Mouse (Mus musculus): Measurements from ENCODE around the gene Erbin. TPM values are rescaled to one million over a fixed set of nuclear protein-coding genes. Genes with fewer than 3 reads are reported as not detected.

Gene Erbin
- polyA plus RNA-seq, 1 experiment: 87.0 TPM

DNA sequence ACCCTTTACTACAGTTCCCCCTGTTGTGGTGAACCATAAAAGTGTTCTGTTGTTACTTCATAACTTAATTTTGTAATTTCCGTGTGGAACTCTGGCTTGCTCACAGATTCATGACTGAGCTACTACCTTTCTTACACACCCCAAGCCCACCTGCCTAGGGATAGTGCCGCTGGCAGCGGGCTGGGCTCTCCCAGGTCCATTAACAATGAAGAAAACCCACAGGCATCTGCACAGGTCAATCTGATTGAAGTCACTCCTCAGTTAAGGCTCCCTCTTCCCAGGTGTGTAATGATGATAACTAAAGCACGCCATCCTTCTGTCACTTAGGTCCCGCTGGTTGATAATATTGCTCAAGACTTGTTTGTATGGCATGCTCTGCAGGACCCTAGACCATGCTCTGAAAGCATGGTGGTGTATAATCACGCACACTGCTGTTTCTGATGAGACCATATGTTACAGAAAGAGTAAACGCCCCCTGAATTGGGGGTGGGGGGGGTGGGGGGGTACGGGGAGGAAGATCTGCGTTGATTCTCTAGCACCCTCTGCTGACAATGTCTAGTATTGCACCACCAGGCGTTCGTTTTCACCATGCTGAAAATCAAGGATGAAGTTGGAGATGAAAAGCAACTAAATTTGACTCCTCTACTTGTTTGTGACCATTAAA, 140.3 kb downstream of the Erbin start:
- no peaks in the 10 kb centered on the region for H3K4me1 ChIP-seq (ENCODE audit: control insufficient read depth, insufficient read depth, low read length)
- no peak overlapping the region for H3K4me3 ChIP-seq (ENCODE audit: insufficient read depth, low read length)
- TF ChIP-seq CTCF (IDR thresholded peaks at IDR 0.05; ENCODE audit: low read depth, low read length): peak; percentile 74
- no peak for TF ChIP-seq POLR2A (IDR thresholded peaks at IDR 0.05; ENCODE audit: borderline replicate concordance, low read depth, low read length)
- H3K27ac ChIP-seq (ENCODE audit: insufficient read depth, low read depth, low read length): no peak overlapping the region

DNA sequence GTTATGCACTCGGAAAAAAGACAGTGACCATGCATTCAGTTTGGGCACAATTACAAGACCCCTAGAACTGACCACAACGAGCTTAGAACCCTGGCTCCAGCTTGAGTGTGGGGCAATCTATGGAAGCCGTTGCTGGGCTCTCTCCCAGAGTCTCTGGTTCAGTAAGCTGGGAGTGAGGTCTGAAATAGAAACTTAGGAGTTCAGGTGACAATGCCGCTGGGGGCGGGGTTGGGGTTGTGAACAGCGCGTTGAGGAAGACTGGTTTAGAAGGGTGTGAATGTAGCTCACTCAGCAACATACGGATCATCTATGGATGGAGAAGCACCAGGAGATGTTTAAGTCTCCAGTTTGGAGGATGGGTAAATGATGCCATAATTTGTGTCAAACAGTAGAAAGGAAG, 143.2 kb downstream of the Erbin start:
- no peak for TF ChIP-seq CTCF (IDR thresholded peaks at IDR 0.05; ENCODE audit: low read depth, low read length)
- TF ChIP-seq POLR2A (IDR thresholded peaks at IDR 0.05; ENCODE audit: borderline replicate concordance, low read depth, low read length): no peak
- Histone ChIP-seq H3K4me1 (ENCODE audit: control insufficient read depth, insufficient read depth, low read length) (peaks cover 4% of the 10 kb centered on the region), H3K27ac (ENCODE audit: insufficient read depth, low read depth, low read length) (no peak overlapping the region), H3K4me3 (ENCODE audit: insufficient read depth, low read length) (no peak overlapping the region)

DNA sequence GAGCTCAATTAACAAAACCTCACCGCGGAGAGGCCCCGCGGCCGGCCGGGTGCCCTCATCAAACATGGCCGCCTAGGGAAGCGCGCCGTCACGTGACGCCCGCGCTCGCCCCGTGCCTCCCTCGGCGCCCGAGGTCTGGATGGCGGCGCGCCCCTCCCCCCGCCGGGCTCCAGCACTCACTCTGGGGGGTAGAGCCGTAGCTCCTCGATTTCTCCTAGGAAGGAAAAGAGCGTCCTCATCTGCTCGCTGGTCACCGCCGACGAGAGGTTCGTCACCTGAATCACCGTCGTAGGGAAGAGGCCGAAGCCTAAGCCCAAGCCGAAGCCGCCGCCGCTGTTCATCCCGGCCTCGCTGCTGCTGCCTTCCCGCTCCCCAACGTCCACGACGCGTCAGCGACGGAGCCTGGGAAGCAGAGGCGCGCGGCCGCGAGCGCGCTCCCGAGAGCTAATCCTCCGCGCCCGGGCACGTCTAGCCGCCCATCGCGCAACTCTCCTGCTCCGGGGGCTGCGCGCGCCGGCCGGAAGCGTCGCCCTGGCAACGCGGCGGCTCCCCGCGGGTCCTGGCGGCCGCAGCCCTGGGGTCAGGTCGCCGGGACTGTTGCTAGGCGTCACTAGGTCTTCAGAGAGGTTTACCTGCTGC, 146.1 kb downstream of the Erbin start, which contains the start of gene Srek1:
Gene Srek1 (minus strand): TSS at position 490 of the 639 bp plus-strand sequence.
- Histone ChIP-seq H3K27ac (ENCODE audit: insufficient read depth, low read depth, low read length) (peak within 1 kb of the TSS; percentile 93), H3K4me3 (ENCODE audit: insufficient read depth, low read length) (peak within 1 kb of the TSS; percentile 91), H3K4me1 (ENCODE audit: control insufficient read depth, insufficient read depth, low read length) (peaks cover 10% of the 10 kb centered on the region)
- TF ChIP-seq POLR2A (IDR thresholded peaks at IDR 0.05; ENCODE audit: borderline replicate concordance, low read depth, low read length): no peak

DNA sequence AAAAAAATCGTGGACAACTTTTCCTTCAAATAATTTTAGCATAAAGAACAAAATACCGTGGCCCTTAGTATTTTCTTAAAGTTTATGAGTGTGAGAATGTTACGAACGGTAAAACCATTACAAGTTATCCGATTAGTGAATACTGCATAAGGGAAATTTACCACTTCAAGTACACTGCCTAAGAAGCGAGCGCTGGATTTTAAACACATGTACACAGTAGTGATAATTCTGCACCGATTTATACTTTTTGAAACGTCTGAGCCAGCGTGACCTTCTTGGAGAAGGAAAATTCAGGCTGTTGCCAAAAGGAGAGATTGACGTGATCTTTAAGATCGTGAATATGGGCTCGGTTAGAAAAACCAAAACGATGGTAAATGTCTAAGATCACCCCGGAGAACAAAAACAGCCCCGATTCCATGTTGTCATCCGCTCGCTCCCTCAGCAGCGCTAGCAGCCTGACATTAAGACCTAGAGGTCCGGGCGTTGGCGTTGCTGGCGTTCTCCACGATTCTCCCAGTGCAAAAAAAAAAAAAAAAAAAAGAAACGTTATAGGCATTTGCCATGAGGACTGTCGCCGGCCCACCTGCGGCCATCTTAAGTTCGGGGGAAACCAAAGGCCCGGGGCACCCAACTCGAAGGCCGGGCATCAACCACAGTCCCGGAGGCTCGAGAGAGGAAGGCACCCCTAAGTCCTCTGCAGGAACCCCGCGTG, 146.8 kb downstream of the Erbin start:
- peak overlapping the region; percentile 93 for H3K27ac ChIP-seq (ENCODE audit: insufficient read depth, low read depth, low read length)
- H3K4me3 ChIP-seq (ENCODE audit: insufficient read depth, low read length): peak overlapping the region; percentile 91
- TF ChIP-seq CTCF (IDR thresholded peaks at IDR 0.05; ENCODE audit: low read depth, low read length): no peak
- TF ChIP-seq POLR2A (IDR thresholded peaks at IDR 0.05; ENCODE audit: borderline replicate concordance, low read depth, low read length): no peak
- peaks cover 10% of the 10 kb centered on the region for H3K4me1 ChIP-seq (ENCODE audit: control insufficient read depth, insufficient read depth, low read length)

DNA sequence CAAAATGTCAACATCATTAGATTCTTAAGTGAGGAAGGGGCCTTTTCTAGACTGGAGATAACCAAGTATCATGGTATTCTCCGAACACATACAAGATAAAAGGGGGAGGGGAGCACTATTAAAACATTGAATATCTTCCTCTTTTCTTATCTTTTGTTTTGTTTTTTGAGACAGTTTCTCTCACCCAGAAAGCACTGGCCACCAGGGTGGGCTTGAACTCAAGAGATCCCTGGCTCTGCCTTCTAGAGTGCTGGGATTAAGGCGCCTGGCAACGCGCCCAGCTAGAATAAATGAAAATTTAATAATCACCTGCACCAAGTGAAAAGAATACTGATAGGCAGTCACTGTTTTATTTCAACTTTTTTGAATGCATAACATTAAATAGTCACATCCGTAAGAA, 147.4 kb downstream of the Erbin start:
- TF ChIP-seq POLR2A (IDR thresholded peaks at IDR 0.05; ENCODE audit: borderline replicate concordance, low read depth, low read length) (no peak), CTCF (IDR thresholded peaks at IDR 0.05; ENCODE audit: low read depth, low read length) (no peak)

DNA sequence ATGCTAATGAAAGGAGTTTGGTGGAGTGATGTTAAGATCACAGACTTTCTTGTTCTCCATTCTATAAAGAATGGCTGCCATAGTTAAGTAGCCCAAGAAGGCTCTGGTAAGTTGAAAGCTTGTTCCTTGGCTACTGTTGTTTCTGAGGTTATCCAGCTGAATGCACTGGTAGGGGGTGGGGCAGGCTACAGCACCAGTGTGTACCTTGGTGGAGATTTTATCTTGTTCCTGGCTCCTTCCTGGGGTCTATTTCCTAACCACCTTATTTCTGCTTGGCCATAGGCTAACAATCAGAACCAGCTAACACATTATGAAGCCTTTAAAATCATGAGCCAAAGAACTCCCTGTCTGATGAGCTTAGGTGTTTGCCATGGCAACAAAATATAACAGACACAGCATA, 149.5 kb downstream of the Erbin start:
- Histone ChIP-seq H3K27ac (ENCODE audit: insufficient read depth, low read depth, low read length) (no peak overlapping the region), H3K4me3 (ENCODE audit: insufficient read depth, low read length) (no peak overlapping the region), H3K4me1 (ENCODE audit: control insufficient read depth, insufficient read depth, low read length) (peaks cover 13% of the 10 kb centered on the region)
- no peak for TF ChIP-seq CTCF (IDR thresholded peaks at IDR 0.05; ENCODE audit: low read depth, low read length)
- TF ChIP-seq POLR2A (IDR thresholded peaks at IDR 0.05; ENCODE audit: borderline replicate concordance, low read depth, low read length): no peak

More for the DNA sequence above, 147.4 kb downstream of the Erbin start:
- no peak overlapping the region for H3K27ac ChIP-seq (ENCODE audit: insufficient read depth, low read depth, low read length)
- peak overlapping the region; percentile 57 for H3K4me3 ChIP-seq (ENCODE audit: insufficient read depth, low read length)
- peaks cover 10% of the 10 kb centered on the region for H3K4me1 ChIP-seq (ENCODE audit: control insufficient read depth, insufficient read depth, low read length)

Other genes with a start within 250 kb of the Erbin start
- 95.4 and 107 TPM in 2 replicates for gene Srek1, start 145.9 kb downstream of the Erbin start, polyA plus RNA-seq (2012; ENCODE audit: insufficient read depth, insufficient read length, missing spikeins)
- gene Nln, start 189.1 kb upstream of the Erbin start, polyA plus RNA-seq (2012; ENCODE audit: insufficient read depth, insufficient read length, missing spikeins): 18.7 and 26.0 TPM in 2 replicates
- gene Sgtb, start 189.2 kb upstream of the Erbin start, polyA plus RNA-seq (2012; ENCODE audit: insufficient read depth, insufficient read length, missing spikeins): 2.0 and 2.7 TPM in 2 replicates